Mouse (Mus musculus) neural tube, embryonic 13.5 days (tissue): ENCODE data around the gene Commd9. TPM values are rescaled to one million over a fixed set of nuclear protein-coding genes. Genes with fewer than 3 reads are reported as not detected.

Source experiments
- ATAC-seq: fragments of 200-750 bp; cut with Nextera tagmentation; 2 replicates; pipeline ENCODE4 v1.8.0; 2017; ENCODE audit warnings: low read depth, mild to moderate bottlenecking, moderate TSS enrichment, moderate library complexity
- H3K27ac ChIP-seq: fragments of 300-500 bp; sonication (generic); replicated peaks from 2 replicates; pipeline ENCODE4 v1.5.1; 2015; ENCODE audit warnings: moderate library complexity, mild to moderate bottlenecking, inconsistent platforms
- H3K27me3 ChIP-seq: fragments of 300-500 bp; sonication (generic); 2 replicates; pipeline ENCODE4 v1.6.1; 2015; ENCODE audit warnings: mild to moderate bottlenecking, inconsistent platforms
- H3K36me3 ChIP-seq: fragments of 300-500 bp; sonication (generic); 2 replicates; pipeline ENCODE4 v1.6.1; 2015; ENCODE audit warnings: mild to moderate bottlenecking, inconsistent platforms
- H3K4me1 ChIP-seq: fragments of 300-500 bp; sonication (generic); replicated peaks from 2 replicates; pipeline ENCODE4 v1.6.1; 2015; ENCODE audit warnings: inconsistent platforms
- H3K4me2 ChIP-seq: fragments of 300-500 bp; sonication (generic); 2 replicates; pipeline ENCODE4 v1.6.1; 2015; ENCODE audit warnings: inconsistent platforms, mild to moderate bottlenecking, moderate library complexity
- H3K4me3 ChIP-seq: fragments of 300-500 bp; sonication (generic); 2 replicates; pipeline ENCODE4 v1.5.1; 2015; ENCODE audit warnings: mild to moderate bottlenecking, inconsistent platforms
- H3K9ac ChIP-seq: fragments of 300-500 bp; sonication (generic); 2 replicates; pipeline ENCODE4 v1.6.1; 2015; ENCODE audit warnings: moderate library complexity, mild to moderate bottlenecking, inconsistent platforms
- H3K9me3 ChIP-seq: fragments of 300-500 bp; sonication (generic); 2 replicates; pipeline ENCODE4 v1.6.1; 2016; ENCODE audit warnings: inconsistent platforms
- WGBS: fragments of 180-500 bp; shearing (Covaris S2); methylation state at CpG from one replicate; pipeline ENCODE4 v1.1.7; 2015; 5-methylcytosine and 5-hydroxymethylcytosine counted together
- polyA plus RNA-seq: library from polyadenylated mRNA; unstranded; fragments of >200 nt; fragmentation: Nextera tagmentation; extraction: Ambion mirVana; gene quantifications from 2 replicates; pipeline ENCODE4 v1.2.1, GENCODE M21; 2015

Commd9 gene
- polyA plus RNA-seq, 1 experiment from 2014 or later: 96.4 TPM

DNA sequence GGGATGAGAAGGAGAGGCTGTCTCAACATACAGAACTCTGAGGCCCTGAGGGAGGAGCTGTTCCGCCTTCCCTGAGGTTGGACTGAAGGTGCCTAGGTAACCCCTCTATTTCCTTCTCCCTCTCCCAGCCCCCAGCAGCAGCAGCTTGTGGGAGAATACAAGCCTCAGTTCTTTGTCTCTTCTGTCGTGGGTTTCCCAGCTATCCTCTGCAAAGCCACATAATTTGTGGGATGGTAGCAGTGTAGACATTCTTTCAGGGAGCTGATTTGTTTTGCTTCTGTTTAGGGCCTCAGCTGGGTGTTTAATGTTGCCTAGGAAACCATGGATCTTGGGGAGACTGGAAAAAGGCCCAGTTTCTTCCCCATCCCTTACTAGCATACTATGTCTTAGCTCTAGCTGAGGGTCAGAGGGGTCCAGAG lies 34.1 kb downstream of the Commd9 start:
- Histone ChIP-seq H3K9ac (no peak overlapping the region), H3K36me3 (no peaks in the 10 kb centered on the region), H3K4me3 (no peak overlapping the region), H3K4me2 (no peak overlapping the region), H3K4me1 (peaks cover 23% of the 10 kb centered on the region), H3K9me3 (peaks cover 5% of the 10 kb centered on the region; the same call in 1 of the 2 replicates), H3K27me3 (no peaks in the 10 kb centered on the region), H3K27ac (peak overlapping the region; percentile 74)
- 13% methylated on average over 2 of the region's 2 CpGs for WGBS
- peak; percentile 85 for ATAC-seq

- Histone ChIP-seq H3K9me3 (no peaks in the 10 kb centered on the region), H3K27me3 (no peaks in the 10 kb centered on the region), H3K4me3 (no peak overlapping the region), H3K36me3 (no peaks in the 10 kb centered on the region), H3K27ac (no peak overlapping the region), H3K4me2 (no peak overlapping the region), H3K4me1 (peaks cover 30% of the 10 kb centered on the region), H3K9ac (no peak overlapping the region)
- WGBS: 96% methylated on average over 4 of the region's 4 CpGs
- ATAC-seq: no peak
These were observed 36.3 kb downstream of the Commd9 start for GRCm38 (mm10) chr2:101922302-101922701.

DNA sequence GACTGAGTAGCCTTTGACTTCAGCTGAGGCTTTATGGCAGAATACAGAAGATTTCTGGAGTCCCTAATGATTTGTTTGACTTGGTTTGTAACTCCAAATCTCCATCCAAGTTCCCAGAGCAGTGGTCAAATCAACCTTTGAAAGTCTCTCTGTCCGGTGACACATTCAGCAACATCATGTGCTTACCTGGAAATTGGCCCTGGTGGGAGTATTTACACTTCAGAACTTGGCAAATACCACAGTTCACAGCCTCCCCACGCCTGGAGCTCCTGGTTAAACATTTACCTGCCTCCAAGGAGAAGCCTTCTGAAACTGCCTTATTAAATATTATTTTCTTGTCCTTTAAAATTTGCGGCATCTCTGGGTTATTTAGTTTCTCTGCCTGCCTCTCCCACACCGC lies 37.1 kb downstream of the Commd9 start:
- Histone ChIP-seq H3K27ac (no peak overlapping the region), H3K4me1 (peaks cover 26% of the 10 kb centered on the region), H3K4me2 (no peak overlapping the region), H3K4me3 (no peak overlapping the region), H3K27me3 (no peaks in the 10 kb centered on the region), H3K9ac (no peak overlapping the region), H3K9me3 (peaks cover under 1% of the 10 kb centered on the region; the same call in 1 of the 2 replicates), H3K36me3 (no peaks in the 10 kb centered on the region)
- no peak for ATAC-seq
- 91% methylated on average over 4 of the region's 4 CpGs for WGBS

DNA sequence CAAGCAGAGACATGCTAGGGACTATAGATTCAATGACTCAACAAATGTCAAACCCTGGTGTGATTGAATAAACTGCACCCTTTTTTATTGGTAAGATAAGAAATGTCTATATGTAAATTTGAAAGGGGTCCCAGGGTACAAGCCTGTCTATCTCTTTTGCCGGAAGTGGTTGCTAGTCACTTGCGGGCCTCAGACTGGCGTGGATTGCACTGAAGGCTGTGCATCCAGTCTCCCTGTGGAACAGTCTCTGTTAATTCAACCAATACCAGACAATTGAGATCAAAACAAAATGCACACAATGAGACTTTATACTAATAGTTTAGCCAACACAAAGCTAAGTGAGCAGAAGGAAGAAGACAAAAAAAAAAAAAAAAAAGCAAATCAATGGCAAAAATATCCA lies 39.1 kb downstream of the Commd9 start:
- Histone ChIP-seq H3K4me1 (peaks cover 14% of the 10 kb centered on the region), H3K27me3 (no peaks in the 10 kb centered on the region), H3K4me2 (no peak overlapping the region), H3K36me3 (no peaks in the 10 kb centered on the region), H3K9ac (no peak overlapping the region), H3K27ac (no peak overlapping the region), H3K9me3 (peaks cover 3% of the 10 kb centered on the region; the same call in 1 of the 2 replicates), H3K4me3 (no peak overlapping the region)
- 67% methylated on average over 3 of the region's 3 CpGs for WGBS
- no peak for ATAC-seq

DNA sequence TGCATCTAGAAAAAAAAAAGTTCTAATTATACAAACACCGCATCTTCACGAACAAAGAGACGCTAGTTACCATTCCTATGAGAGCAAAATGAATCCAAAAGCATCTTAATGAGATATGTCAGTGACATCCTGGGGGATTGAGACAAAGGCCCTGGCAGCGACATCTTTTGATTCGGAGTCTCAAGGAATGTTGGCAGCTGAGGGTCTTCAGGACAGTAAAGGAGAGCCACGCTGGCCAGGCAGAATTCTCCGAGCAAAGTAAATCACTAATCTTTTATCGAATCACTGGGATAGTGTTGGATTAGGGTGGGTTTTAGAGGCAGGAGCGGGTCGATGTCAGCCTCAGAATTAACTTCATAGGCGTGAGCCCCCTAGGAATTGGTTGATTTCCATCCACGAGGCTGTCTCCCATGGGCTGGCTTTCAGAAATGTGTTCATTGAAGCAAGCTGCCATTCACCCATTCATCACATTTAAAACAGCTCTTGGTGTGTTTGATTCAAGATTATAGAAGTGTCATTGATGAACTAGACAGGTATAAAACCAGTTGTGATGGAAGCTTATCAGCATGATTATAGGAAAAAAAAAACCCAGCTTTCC lies 39.6 kb downstream of the Commd9 start:
- ATAC-seq: no peak
- no peaks in the 10 kb centered on the region for H3K36me3 ChIP-seq
- H3K4me1 ChIP-seq: peaks cover 9% of the 10 kb centered on the region
- no peak overlapping the region for H3K27ac ChIP-seq
- WGBS: 54% methylated on average over 12 of the region's 12 CpGs
- no peak overlapping the region for H3K4me3 ChIP-seq
- H3K9me3 ChIP-seq: peaks cover 3% of the 10 kb centered on the region; the same call in 1 of the 2 replicates
- no peaks in the 10 kb centered on the region for H3K27me3 ChIP-seq
- H3K4me2 ChIP-seq: no peak overlapping the region
- no peak overlapping the region for H3K9ac ChIP-seq

DNA sequence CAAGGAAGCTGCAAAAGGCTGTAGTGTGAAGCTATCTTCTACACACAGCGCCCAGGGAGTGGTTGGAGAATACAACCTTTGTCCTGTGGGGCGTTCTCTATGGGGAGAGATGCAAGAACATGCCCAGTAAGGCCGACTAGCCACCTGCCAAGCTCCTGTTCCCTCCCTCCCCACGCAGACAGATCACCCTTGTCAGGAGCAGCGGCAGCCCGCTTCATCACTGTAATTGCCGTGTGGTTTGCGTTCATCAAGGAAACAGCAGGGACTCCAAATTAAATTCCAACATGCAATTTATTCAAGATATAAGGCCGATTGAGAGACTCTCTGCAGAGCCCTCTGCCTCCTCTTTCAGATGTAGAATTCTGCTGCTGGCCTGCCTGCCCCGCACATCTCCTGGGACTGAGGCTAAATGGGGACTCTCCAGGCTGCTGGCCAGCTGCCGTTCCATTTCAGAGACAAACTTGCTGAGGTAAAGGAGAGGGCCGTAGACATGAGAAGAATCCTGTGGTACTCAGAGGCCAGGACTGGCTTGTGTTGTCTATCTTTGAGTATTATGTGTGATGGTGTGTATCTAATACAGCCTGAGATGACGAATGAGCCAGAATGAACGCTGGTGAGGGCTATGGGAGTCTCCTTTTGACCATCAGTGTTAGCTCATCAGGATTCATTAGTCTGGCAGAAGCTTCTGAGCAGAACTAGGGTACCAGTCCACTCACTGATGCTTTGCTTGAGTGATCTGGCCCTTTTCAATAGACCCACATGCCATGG lies 46.3 kb downstream of the Commd9 start:
- peak; percentile 82 for ATAC-seq
- Histone ChIP-seq H3K4me2 (no peak overlapping the region), H3K9ac (no peak overlapping the region), H3K27ac (peak overlapping the region; percentile 70), H3K27me3 (no peaks in the 10 kb centered on the region), H3K4me3 (no peak overlapping the region), H3K36me3 (no peaks in the 10 kb centered on the region), H3K4me1 (peaks cover 16% of the 10 kb centered on the region), H3K9me3 (peaks cover 3% of the 10 kb centered on the region; the same call in 1 of the 2 replicates)
- WGBS: 56% methylated on average over 14 of the region's 14 CpGs

GRCm38 (mm10) chr2:101933301-101933700 lies 47.3 kb downstream of the Commd9 start:
- H3K36me3 ChIP-seq: no peaks in the 10 kb centered on the region
- H3K9ac ChIP-seq: no peak overlapping the region
- H3K9me3 ChIP-seq: peaks cover 1% of the 10 kb centered on the region; the same call in 1 of the 2 replicates
- 85% methylated on average over 3 of the region's 3 CpGs for WGBS
- H3K4me3 ChIP-seq: no peak overlapping the region
- no peaks in the 10 kb centered on the region for H3K27me3 ChIP-seq
- no peak overlapping the region for H3K27ac ChIP-seq
- H3K4me1 ChIP-seq: peaks cover 16% of the 10 kb centered on the region
- no peak for ATAC-seq
- no peak overlapping the region for H3K4me2 ChIP-seq

GRCm38 (mm10) chr2:101935006-101935405 lies 49.0 kb downstream of the Commd9 start:
- Histone ChIP-seq H3K4me1 (peaks cover 16% of the 10 kb centered on the region), H3K27ac (no peak overlapping the region), H3K9me3 (no peaks in the 10 kb centered on the region), H3K36me3 (no peaks in the 10 kb centered on the region), H3K27me3 (no peaks in the 10 kb centered on the region), H3K4me3 (no peak overlapping the region), H3K4me2 (no peak overlapping the region), H3K9ac (no peak overlapping the region)
- 94% methylated on average over 1 of the region's 1 CpGs for WGBS
- ATAC-seq: no peak

- WGBS: 70% methylated on average over 7 of the region's 7 CpGs
- no peak overlapping the region for H3K27ac ChIP-seq
- no peaks in the 10 kb centered on the region for H3K27me3 ChIP-seq
- peaks cover 33% of the 10 kb centered on the region for H3K36me3 ChIP-seq
- no peaks in the 10 kb centered on the region for H3K9me3 ChIP-seq
- no peak for ATAC-seq
- no peak overlapping the region for H3K9ac ChIP-seq
- H3K4me3 ChIP-seq: no peak overlapping the region
- H3K4me2 ChIP-seq: no peak overlapping the region
- H3K4me1 ChIP-seq: peaks cover 12% of the 10 kb centered on the region
These were observed 64.9 kb downstream of the Commd9 start for GRCm38 (mm10) chr2:101950716-101951520.

Other genes starting within 250 kb of the Commd9 start
- gene Rag1, start 236.7 kb upstream of the Commd9 start, polyA plus RNA-seq: 0.04 TPM in 2 replicates
- 60.5 and 66.7 TPM in 2 replicates for gene B230118H07Rik, start 236.7 kb upstream of the Commd9 start, polyA plus RNA-seq
- 6.6 and 7.3 TPM in 2 replicates for gene Traf6, start 207.8 kb upstream of the Commd9 start, polyA plus RNA-seq
- 5.6 and 6.6 TPM in 2 replicates for gene Prr5l, start 3.2 kb upstream of the Commd9 start, polyA plus RNA-seq